Mouse (Mus musculus): Measurements from ENCODE around the gene Eif6.

Eif6 gene

DNA sequence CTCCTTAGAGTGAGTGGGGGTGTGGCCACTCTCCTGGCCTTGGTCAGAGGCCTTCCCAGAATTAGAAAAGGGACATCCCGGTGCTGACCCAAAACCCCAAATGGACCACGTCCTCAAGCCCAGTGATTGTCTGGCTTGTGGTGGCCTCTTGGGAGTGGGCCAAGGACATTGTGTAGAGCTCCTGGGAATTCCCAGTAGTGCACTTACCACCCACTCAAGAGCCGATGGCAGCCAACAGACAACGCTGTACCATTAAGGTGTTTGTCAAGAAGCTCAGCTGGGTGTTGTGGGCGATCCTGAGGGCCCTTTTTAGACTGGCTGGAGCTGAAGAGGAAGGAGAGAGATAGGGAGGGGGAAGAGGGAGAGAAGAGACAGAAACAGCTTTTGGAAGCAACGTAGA, 42.2 kb downstream of the Eif6 start:
- peak in 1 of 2 experiments; percentile 66 for DNase-seq

DNA sequence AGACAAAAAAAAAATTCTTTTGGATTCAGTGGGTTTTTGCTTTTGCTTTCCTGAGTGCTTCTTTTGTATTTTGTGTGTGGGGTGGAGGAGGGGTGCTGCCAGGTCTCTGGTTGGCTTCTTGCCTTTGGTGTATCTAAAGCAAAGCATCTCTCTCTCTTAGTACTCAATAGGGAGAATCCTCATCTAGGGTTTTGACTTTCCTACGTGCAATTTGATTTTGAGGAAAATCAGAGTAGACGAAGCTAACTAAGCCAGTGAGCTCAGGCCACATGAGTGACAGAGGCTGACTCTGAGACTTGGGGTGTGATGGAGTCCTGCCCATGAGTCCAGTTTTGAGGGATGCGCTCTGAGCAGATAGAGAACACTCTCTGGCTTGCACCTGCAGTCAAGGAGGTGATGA, 47.2 kb downstream of the Eif6 start:
- no peak for DNase-seq

- no peak for DNase-seq
These were observed 47.7 kb downstream of the Eif6 start for GRCm38 (mm10) chr2:155779066-155779465.

DNA sequence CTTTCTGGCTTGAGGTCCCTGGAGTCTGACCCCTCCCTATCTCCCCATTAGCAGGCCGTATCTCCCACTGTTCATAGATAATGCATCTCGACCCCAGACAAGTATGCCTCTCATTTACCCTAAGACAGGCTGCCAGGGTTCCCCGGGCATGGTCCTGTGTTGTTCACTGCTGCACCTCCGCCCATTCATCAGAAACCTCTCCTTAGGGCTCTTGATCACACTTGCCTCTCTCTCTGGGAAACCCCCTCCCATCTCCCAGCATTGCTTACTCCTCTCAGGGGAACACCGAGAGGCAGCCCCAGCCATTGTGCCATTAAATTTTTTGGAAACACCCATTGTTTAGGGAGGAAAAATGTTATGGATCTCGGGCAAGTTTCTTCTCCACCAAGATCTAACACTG, 48.7 kb downstream of the Eif6 start:
- no peak for DNase-seq

DNA sequence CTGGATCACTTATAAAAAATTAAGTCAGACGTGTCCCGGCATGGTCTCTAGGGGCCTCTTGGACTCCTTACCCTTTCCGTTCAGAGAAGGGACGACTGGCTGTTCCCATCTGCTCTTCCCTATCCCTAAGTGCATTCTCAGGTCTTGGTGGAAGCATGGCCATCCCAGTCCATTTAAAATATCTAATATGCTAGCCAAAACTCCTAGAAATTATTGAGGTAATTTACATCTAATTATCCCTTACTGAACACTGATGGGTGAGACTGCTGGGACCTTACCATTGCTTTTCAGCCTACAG, 49.1 kb downstream of the Eif6 start:
- DNase-seq, result no peak

DNA sequence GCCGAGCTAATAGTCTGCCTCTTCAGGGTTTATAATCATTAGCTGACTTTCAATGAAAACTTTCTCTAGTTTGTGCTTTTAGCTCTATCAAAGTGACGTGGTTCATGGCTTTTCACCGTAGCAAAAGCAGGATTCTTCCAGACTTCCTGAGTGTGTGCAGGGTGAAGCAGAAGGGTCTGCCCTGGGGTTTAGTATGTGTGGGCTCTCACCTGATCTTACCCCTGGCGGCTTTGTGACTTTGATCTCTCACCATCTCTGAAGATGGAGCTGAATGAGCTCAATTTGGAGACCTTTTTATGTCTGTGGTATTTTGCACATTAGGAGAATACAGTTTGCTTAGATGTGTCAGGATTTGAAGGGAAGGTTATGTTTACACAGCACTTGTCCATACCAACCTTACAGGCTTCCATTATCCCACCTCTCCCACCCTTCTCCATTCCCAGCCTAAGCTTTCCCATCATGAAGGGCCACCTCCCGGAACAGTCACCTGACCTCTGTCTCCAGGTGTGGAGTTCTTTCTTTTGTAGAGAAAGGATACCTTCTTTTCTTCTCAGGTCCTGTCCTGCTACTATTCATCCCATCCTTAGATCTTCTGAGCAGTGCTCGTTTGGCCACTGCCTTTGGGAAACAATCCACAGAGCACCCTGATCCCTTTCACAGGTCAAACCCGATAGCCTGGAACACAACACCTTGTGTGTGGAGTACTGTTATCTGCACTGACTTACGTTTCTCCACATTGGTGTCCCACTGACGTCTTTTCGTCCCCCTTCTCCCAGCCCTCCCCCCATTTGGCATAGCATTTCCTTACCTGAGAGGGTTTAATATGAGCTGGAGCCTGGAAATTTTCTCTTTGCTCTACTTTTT, 49.7 kb downstream of the Eif6 start:
- DNase-seq, result no peak

DNA sequence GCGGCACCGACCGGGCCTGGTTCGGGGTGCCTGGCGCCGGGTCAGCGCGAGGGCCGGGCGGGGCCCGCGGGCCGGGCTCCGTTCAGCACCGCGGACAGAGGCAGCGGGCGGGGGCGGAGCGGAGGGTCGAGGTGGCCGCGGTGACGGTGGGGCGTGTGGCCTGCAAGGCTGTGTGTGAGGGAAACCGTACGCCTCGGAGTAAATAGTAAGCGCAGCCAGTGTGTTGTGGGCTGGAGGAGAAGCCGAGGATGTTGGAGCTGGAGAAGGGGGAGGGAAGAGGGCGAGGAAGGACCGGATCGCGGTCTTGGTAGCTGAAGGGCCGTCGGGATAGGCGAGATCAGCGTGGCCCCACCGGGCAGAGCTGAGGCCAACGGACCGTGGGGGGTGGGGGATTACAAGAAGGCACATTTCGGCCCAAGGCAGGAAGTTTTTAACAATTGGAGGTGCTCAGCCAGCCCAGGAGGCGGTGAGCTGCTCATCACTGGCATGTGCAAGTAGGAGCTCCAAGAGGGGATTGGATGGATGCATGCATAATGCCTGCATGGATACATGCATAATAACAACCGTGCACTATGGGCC, 51.0 kb downstream of the Eif6 start:
- DNase-seq, result peak; percentile 78 to 81

GRCm38 (mm10) chr2:155774927-155775684, 51.6 kb downstream of the Eif6 start, which contains the start of gene Mmp24:
TSS of gene Mmp24 (plus strand) at chr2:155775342.
- peak in 1 of 2 experiments; percentile 52 for DNase-seq

GRCm38 (mm10) chr2:155774261-155774926, 52.3 kb downstream of the Eif6 start:
- no peak for DNase-seq

DNA sequence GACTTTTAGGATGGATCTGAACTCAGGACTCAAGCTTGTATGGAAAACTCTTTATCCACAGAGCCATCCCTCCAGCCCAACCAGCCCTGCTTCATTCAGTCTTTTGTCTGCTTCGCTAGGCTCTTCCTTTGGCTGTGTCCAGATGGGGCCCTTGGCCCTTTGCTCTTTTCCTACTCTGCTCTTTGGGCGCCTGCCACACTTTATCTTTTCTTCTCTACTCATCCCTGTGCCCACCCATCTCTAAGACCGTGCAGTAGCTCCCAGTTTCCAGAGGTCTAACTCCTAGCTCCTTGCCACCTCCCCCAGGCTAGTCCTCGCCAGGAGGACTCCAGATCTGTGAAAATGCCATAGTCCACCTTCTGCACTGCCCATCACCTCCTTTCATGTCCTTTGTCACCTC, 53.1 kb downstream of the Eif6 start:
- DNase-seq, result no peak
